Mouse (Mus musculus) midbrain, embryonic 12.5 days (tissue): Measurements from ENCODE around the gene Lypd6b. TPM values are rescaled to one million over a fixed set of nuclear protein-coding genes. Genes with fewer than 3 reads are reported as not detected.

Experiments
- ATAC-seq: fragments of 200-750 bp; cut with Nextera tagmentation; 2 replicates; pipeline ENCODE4 v1.8.0; 2017; ENCODE audit warnings: low read depth, moderate TSS enrichment, moderate library complexity; ENCODE audit not compliant: low FRiP score
- H3K27ac ChIP-seq: fragments of 300-500 bp; sonication (generic); replicated peaks from 2 replicates; pipeline ENCODE4 v1.5.1; 2016; ENCODE audit warnings: mild to moderate bottlenecking
- H3K27me3 ChIP-seq: fragments of 300-500 bp; sonication (generic); 2 replicates; pipeline ENCODE4 v1.6.1; 2016; ENCODE audit warnings: mild to moderate bottlenecking
- H3K36me3 ChIP-seq: fragments of 300-500 bp; sonication (generic); 2 replicates; pipeline ENCODE4 v1.6.1; 2016
- H3K4me1 ChIP-seq: fragments of 300-500 bp; sonication (generic); 2 replicates; pipeline ENCODE4 v1.6.1; 2016
- H3K4me2 ChIP-seq: fragments of 300-500 bp; sonication (generic); replicated peaks from 2 replicates; pipeline ENCODE4 v1.6.1; 2016; ENCODE audit warnings: mild to moderate bottlenecking, moderate library complexity
- H3K4me3 ChIP-seq: fragments of 300-500 bp; sonication (generic); 2 replicates; pipeline ENCODE4 v1.5.1; 2016; ENCODE audit warnings: mild to moderate bottlenecking
- H3K9ac ChIP-seq: fragments of 300-500 bp; sonication (generic); replicated peaks from 2 replicates; pipeline ENCODE4 v1.6.1; 2016; ENCODE audit warnings: mild to moderate bottlenecking, moderate library complexity
- H3K9me3 ChIP-seq: fragments of 300-500 bp; sonication (generic); 2 replicates; pipeline ENCODE4 v1.6.1; 2016; ENCODE audit warnings: mild to moderate bottlenecking
- WGBS: fragments of 180-500 bp; shearing (Covaris S2); methylation state at CpG from one replicate; pipeline ENCODE4 v1.1.7; 2016; 5-methylcytosine and 5-hydroxymethylcytosine counted together
- polyA plus RNA-seq: library from polyadenylated mRNA; unstranded; fragments of >200 nt; fragmentation: Nextera tagmentation; extraction: Ambion mirVana; gene quantifications from 2 replicates; pipeline ENCODE4 v1.2.1, GENCODE M21; 2016

The Lypd6b gene
- polyA plus RNA-seq, 1 experiment from 2014 or later = 0.89 TPM

GRCm38 (mm10) chr2:49811420-49811819 is 23.9 kb downstream of the Lypd6b start:
- H3K9ac ChIP-seq = no peak overlapping the region
- no peak overlapping the region for H3K4me3 ChIP-seq
- ATAC-seq = no peak

GRCm38 (mm10) chr2:49811871-49812363 is 24.4 kb downstream of the Lypd6b start:
- Histone ChIP-seq H3K36me3 (no peaks in the 10 kb centered on the region), H3K4me1 (no peaks in the 10 kb centered on the region), H3K27ac (no peak overlapping the region), H3K9ac (no peak overlapping the region), H3K4me3 (no peak overlapping the region), H3K4me2 (no peak overlapping the region), H3K27me3 (no peaks in the 10 kb centered on the region; the same call in 1 of the 2 replicates), H3K9me3 (no peaks in the 10 kb centered on the region)
- no peak for ATAC-seq
- 35% methylated on average over 4 of the region's 4 CpGs for WGBS

More at GRCm38 (mm10) chr2:49811420-49811819, 23.9 kb downstream of the Lypd6b start:
- Histone ChIP-seq H3K27ac (no peak overlapping the region), H3K4me1 (no peaks in the 10 kb centered on the region), H3K36me3 (no peaks in the 10 kb centered on the region), H3K9me3 (no peaks in the 10 kb centered on the region), H3K4me2 (no peak overlapping the region), H3K27me3 (no peaks in the 10 kb centered on the region; the same call in 1 of the 2 replicates)
- 23% methylated on average over 11 of the region's 11 CpGs for WGBS

DNA sequence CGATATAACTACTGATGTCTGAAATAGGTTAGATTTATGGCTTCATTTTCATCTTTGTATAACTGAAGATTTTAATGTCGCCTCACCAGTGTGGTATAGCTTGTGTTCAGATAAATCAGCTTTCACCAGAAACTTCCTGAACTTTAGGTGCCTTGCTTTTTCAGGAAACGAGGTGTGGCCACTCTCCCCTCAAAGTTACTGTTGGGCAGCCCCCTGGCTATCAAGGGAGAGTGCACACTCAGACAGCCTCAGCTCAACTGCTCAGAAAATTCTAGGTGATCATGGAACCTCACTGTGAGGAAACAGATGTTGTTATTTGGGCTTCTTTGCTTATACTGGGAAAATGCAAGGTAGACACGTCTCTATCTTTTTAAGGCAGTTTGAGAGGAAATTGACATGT is 25.7 kb downstream of the Lypd6b start:
- ATAC-seq = no peak
- H3K9me3 ChIP-seq = no peaks in the 10 kb centered on the region
- H3K27me3 ChIP-seq = no peaks in the 10 kb centered on the region; the same call in 1 of the 2 replicates
- H3K27ac ChIP-seq = no peak overlapping the region
- WGBS = 80% methylated on average over 4 of the region's 4 CpGs
- H3K9ac ChIP-seq = no peak overlapping the region
- no peak overlapping the region for H3K4me3 ChIP-seq
- no peak overlapping the region for H3K4me2 ChIP-seq
- H3K36me3 ChIP-seq = no peaks in the 10 kb centered on the region
- H3K4me1 ChIP-seq = no peaks in the 10 kb centered on the region

DNA sequence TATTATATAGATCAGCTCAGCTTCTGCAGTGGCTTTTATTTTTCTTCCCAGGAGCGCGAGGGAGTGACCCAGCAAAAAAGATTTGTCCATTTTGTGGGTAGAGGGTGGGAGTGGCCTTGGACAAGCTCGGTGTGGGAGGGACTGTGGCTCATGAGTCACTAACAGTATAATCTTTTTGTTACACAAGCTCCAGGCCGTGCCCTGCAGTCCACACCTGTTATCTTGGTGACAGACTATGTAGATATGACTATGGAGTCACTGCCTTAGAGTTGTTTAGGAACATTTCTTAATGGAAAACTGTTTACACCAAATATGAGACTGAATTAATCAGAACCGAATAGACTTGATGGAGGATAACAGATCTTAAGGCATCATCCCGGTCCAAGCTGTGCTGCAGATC is 26.5 kb downstream of the Lypd6b start:
- ATAC-seq = no peak
- H3K27ac ChIP-seq = no peak overlapping the region
- WGBS = 83% methylated on average over 6 of the region's 6 CpGs

GRCm38 (mm10) chr2:49815696-49816320 is 28.3 kb downstream of the Lypd6b start:
- Histone ChIP-seq H3K9ac (no peak overlapping the region), H3K4me2 (no peak overlapping the region), H3K9me3 (no peaks in the 10 kb centered on the region), H3K36me3 (no peaks in the 10 kb centered on the region), H3K4me1 (no peaks in the 10 kb centered on the region), H3K4me3 (no peak overlapping the region), H3K27ac (no peak overlapping the region), H3K27me3 (no peaks in the 10 kb centered on the region; the same call in 1 of the 2 replicates)
- WGBS = 80% methylated on average over 3 of the region's 3 CpGs
- no peak for ATAC-seq

More for the DNA sequence above, 26.5 kb downstream of the Lypd6b start:
- Histone ChIP-seq H3K9ac (no peak overlapping the region), H3K36me3 (no peaks in the 10 kb centered on the region), H3K27me3 (no peaks in the 10 kb centered on the region; the same call in 1 of the 2 replicates), H3K4me2 (no peak overlapping the region), H3K4me1 (no peaks in the 10 kb centered on the region), H3K4me3 (no peak overlapping the region), H3K9me3 (no peaks in the 10 kb centered on the region)

DNA sequence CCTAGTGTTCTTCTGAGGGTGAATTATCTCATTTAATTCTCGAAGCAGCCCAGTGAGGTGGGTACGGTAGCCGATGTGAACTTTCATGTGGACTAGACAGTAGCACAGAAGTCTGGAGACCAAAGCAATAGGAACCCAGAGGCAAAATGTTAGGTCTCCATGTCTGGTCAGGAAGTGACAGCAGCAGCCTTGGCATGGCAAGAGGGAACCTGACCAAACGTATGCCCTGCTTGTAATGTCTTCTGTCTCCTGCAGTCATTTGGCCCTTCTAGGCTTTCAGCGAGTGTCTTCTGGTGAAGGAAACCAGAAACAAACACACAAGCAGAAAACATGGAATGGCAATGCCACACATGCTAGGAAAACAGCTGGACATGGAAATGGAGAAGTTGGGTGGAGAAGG is 29.1 kb downstream of the Lypd6b start:
- no peak overlapping the region for H3K27ac ChIP-seq
- no peak overlapping the region for H3K9ac ChIP-seq
- no peaks in the 10 kb centered on the region for H3K4me1 ChIP-seq
- ATAC-seq = no peak
- 87% methylated on average over 5 of the region's 5 CpGs for WGBS
- H3K9me3 ChIP-seq = no peaks in the 10 kb centered on the region
- no peak overlapping the region for H3K4me2 ChIP-seq
- H3K36me3 ChIP-seq = no peaks in the 10 kb centered on the region
- no peak overlapping the region for H3K4me3 ChIP-seq
- no peaks in the 10 kb centered on the region; the same call in 1 of the 2 replicates for H3K27me3 ChIP-seq

DNA sequence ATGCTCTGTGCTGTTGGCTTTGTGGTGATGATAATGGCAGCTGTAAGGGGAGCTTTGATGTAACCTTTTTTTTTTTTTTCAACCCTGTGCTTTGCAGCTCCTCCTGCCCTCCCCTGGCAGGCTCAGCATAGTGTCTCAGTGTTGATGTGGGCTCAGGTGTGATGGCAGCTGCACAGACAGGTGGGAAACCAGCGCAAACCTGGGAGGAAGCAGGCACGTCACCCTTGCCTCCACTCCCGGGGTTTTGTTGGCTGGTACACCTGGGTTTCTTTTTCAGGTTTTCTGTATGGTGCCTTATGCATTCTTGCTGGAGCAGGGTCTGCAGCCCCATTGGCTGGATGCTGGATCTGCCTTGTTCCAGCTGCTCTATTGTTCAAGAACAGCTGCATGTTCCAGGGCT is 29.7 kb downstream of the Lypd6b start:
- Histone ChIP-seq H3K36me3 (no peaks in the 10 kb centered on the region), H3K4me3 (no peak overlapping the region), H3K27ac (no peak overlapping the region), H3K4me1 (no peaks in the 10 kb centered on the region), H3K4me2 (no peak overlapping the region), H3K9ac (no peak overlapping the region), H3K9me3 (no peaks in the 10 kb centered on the region), H3K27me3 (no peaks in the 10 kb centered on the region; the same call in 1 of the 2 replicates)
- ATAC-seq = no peak
- 92% methylated on average over 3 of the region's 3 CpGs for WGBS

DNA sequence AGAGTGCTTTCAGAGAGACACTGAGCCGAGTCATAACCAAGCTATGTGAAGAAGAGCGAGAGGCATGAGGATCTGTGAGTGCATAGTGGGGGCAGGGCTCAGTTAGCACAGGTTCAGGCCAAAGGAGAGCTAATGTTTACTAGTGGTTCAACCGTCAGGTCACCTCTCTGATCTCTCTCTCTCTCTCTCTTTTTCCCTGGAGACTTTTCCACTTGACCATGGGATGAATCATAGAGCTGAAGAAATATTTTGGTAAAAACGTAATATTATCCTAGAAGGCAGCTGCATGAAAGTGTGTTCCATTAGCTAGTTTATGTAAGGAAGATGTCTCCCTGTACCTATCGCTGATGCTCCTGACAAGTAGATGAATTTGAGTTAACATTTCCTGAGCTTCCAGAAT is 30.6 kb downstream of the Lypd6b start:
- H3K9ac ChIP-seq = no peak overlapping the region
- H3K27ac ChIP-seq = no peak overlapping the region
- no peaks in the 10 kb centered on the region for H3K36me3 ChIP-seq
- no peak for ATAC-seq
- H3K9me3 ChIP-seq = no peaks in the 10 kb centered on the region
- no peaks in the 10 kb centered on the region for H3K27me3 ChIP-seq
- H3K4me3 ChIP-seq = no peak overlapping the region
- H3K4me2 ChIP-seq = no peak overlapping the region
- H3K4me1 ChIP-seq = no peaks in the 10 kb centered on the region
- WGBS = 86% methylated on average over 5 of the region's 5 CpGs

- no peaks in the 10 kb centered on the region for H3K36me3 ChIP-seq
- ATAC-seq = no peak
- H3K9ac ChIP-seq = no peak overlapping the region
- 95% methylated on average over 1 of the region's 1 CpGs for WGBS
- no peak overlapping the region for H3K27ac ChIP-seq
- no peak overlapping the region for H3K4me3 ChIP-seq
- H3K4me1 ChIP-seq = no peaks in the 10 kb centered on the region
- H3K9me3 ChIP-seq = no peaks in the 10 kb centered on the region
- no peak overlapping the region for H3K4me2 ChIP-seq
- H3K27me3 ChIP-seq = no peaks in the 10 kb centered on the region
Measured at GRCm38 (mm10) chr2:49822312-49822711, 34.8 kb downstream of the Lypd6b start.

- H3K27ac ChIP-seq = no peak overlapping the region
- H3K36me3 ChIP-seq = no peaks in the 10 kb centered on the region
- no peaks in the 10 kb centered on the region for H3K27me3 ChIP-seq
- H3K4me2 ChIP-seq = no peak overlapping the region
- H3K9me3 ChIP-seq = no peaks in the 10 kb centered on the region
- ATAC-seq = no peak
- H3K4me1 ChIP-seq = no peaks in the 10 kb centered on the region
- WGBS = 38% methylated on average over 1 of the region's 1 CpGs
- no peak overlapping the region for H3K9ac ChIP-seq
- no peak overlapping the region for H3K4me3 ChIP-seq
Measured at GRCm38 (mm10) chr2:49825588-49825987, 38.1 kb downstream of the Lypd6b start.

GRCm38 (mm10) chr2:49827756-49828155 is 40.3 kb downstream of the Lypd6b start:
- no peak for ATAC-seq
- H3K27ac ChIP-seq = no peak overlapping the region
- no peaks in the 10 kb centered on the region for H3K36me3 ChIP-seq
- 44% methylated on average over 4 of the region's 4 CpGs for WGBS
- no peaks in the 10 kb centered on the region for H3K27me3 ChIP-seq
- no peaks in the 10 kb centered on the region for H3K4me1 ChIP-seq
- H3K9me3 ChIP-seq = no peaks in the 10 kb centered on the region
- H3K4me2 ChIP-seq = no peak overlapping the region
- H3K9ac ChIP-seq = no peak overlapping the region
- no peak overlapping the region for H3K4me3 ChIP-seq

- H3K27ac ChIP-seq = no peak overlapping the region
- no peak overlapping the region for H3K4me3 ChIP-seq
- WGBS = 89% methylated on average over 3 of the region's 3 CpGs
- H3K9me3 ChIP-seq = no peaks in the 10 kb centered on the region
- H3K9ac ChIP-seq = no peak overlapping the region
- no peaks in the 10 kb centered on the region for H3K36me3 ChIP-seq
- no peaks in the 10 kb centered on the region for H3K27me3 ChIP-seq
- H3K4me2 ChIP-seq = no peak overlapping the region
- no peaks in the 10 kb centered on the region for H3K4me1 ChIP-seq
- no peak for ATAC-seq
Measured at GRCm38 (mm10) chr2:49830369-49830768, 42.9 kb downstream of the Lypd6b start.
